Mouse (Mus musculus) heart, embryonic 11.5 days (tissue): ENCODE results near the gene Qrich1. TPM values are rescaled to one million over a fixed set of nuclear protein-coding genes. Genes with fewer than 3 reads are reported as not detected.

Experiments
- ATAC-seq: fragments of 200-750 bp; cut with Nextera tagmentation; replicated peaks from 2 replicates; pipeline ENCODE4 v1.8.0; 2017; ENCODE audit warnings: moderate library complexity; ENCODE audit not compliant: insufficient number of reproducible peaks, low FRiP score, low TSS enrichment
- H3K27ac ChIP-seq: fragments of 300-500 bp; sonication (generic); 2 replicates; pipeline ENCODE4 v1.5.1; 2014; ENCODE audit warnings: mild to moderate bottlenecking, low read depth, low read length
- H3K27me3 ChIP-seq: fragments of 300-500 bp; sonication (generic); 2 replicates; pipeline ENCODE4 v1.6.1; 2014; ENCODE audit warnings: mild to moderate bottlenecking, low read length, mixed read lengths; ENCODE audit not compliant: control insufficient read depth, insufficient read depth
- H3K36me3 ChIP-seq: fragments of 300-500 bp; sonication (generic); 2 replicates; pipeline ENCODE4 v1.6.1; 2014; ENCODE audit warnings: mild to moderate bottlenecking, low read length, moderate library complexity, mixed read lengths; ENCODE audit not compliant: control insufficient read depth, insufficient read depth
- H3K4me1 ChIP-seq: fragments of 300-500 bp; sonication (generic); 2 replicates; pipeline ENCODE4 v1.6.1; 2014; ENCODE audit warnings: low read length; ENCODE audit not compliant: control insufficient read depth, insufficient read depth
- H3K4me2 ChIP-seq: fragments of 300-500 bp; sonication (generic); 2 replicates; pipeline ENCODE4 v1.6.1; 2014; ENCODE audit warnings: mild to moderate bottlenecking, moderate library complexity
- H3K4me3 ChIP-seq: fragments of 300-500 bp; sonication (generic); 2 replicates; pipeline ENCODE4 v1.5.1; 2014; ENCODE audit warnings: low read depth, low read length
- H3K9ac ChIP-seq: fragments of 300-500 bp; sonication (generic); 2 replicates; pipeline ENCODE4 v1.6.1; 2014; ENCODE audit warnings: mild to moderate bottlenecking, low read depth, low read length, moderate library complexity
- H3K9me3 ChIP-seq: fragments of 300-500 bp; sonication (generic); replicated peaks from 2 replicates; pipeline ENCODE4 v1.6.1; 2016; ENCODE audit warnings: low read length; ENCODE audit not compliant: control insufficient read depth
- WGBS: fragments of 180-500 bp; shearing (Covaris S2); extraction: QIAGEN DNeasy Blood & Tissue Kit; methylation state at CpG from one replicate; pipeline ENCODE4 v1.1.7; 2014; ENCODE audit not compliant: insufficient replicate concordance; 5-methylcytosine and 5-hydroxymethylcytosine counted together
- polyA plus RNA-seq: library from polyadenylated mRNA; unstranded; fragments of >200 nt; fragmentation: Nextera tagmentation; extraction: Ambion mirVana; gene quantifications from 2 replicates; pipeline ENCODE4 v1.2.1, GENCODE M21; 2014

Qrich1 gene
- polyA plus RNA-seq, 1 experiment from 2014 or later = 103 TPM

DNA sequence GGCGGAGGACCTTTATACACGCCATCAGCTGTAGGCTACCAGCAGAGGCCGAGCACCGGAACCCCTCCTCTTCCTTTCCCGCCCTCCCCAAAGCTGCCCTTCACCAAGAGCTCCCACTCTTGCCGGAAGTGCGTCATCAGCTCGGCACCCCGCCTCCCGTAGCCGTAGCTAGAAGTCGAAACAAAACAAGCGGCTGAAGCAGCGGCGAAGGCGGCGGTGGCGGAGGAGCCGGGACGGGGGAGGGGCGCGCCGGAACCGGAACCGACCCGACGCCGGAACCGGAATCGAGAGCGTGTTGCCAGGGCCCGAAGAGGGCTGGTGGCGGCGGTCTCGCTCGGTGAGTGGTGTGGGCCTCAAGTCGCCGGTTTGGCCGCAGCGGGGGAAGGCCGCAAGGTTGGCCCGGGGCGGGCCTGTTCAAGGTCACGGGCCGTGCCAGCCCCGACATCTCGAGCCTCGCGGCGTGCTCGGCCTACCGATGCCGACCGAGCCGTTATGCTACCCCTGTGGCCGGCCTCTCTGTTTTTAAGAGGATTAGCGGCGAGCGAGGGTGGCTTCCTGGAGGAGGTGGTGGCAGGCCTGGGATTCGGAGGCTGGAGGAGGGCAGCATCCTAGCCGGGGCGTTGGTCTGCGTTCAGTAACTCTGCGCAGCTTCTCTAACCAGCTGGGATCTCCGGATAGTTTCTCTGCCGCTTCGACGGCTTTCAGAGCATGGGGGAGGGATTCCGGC lies 25.9 kb upstream of the Qrich1 start, which contains the start of gene Usp19:
Gene Usp19, plus strand, starts transcription at position 44 of the 727 bp plus-strand sequence.
- H3K9me3 ChIP-seq = no peaks in the 10 kb centered on the region
- H3K4me2 ChIP-seq = peak within 1 kb of the TSS; percentile 90
- H3K36me3 ChIP-seq = peaks cover 67% of the 10 kb centered on the region
- peak within 1 kb of the TSS; percentile 92 for H3K9ac ChIP-seq
- WGBS = under 1% methylated on average over 69 of the region's 69 CpGs
- peak within 1 kb of the TSS; percentile 90 for H3K4me3 ChIP-seq
- peak; percentile 87 for ATAC-seq
- H3K27ac ChIP-seq = peak within 1 kb of the TSS; percentile 99
- peaks cover 15% of the 10 kb centered on the region for H3K4me1 ChIP-seq
- H3K27me3 ChIP-seq = no peaks in the 10 kb centered on the region

DNA sequence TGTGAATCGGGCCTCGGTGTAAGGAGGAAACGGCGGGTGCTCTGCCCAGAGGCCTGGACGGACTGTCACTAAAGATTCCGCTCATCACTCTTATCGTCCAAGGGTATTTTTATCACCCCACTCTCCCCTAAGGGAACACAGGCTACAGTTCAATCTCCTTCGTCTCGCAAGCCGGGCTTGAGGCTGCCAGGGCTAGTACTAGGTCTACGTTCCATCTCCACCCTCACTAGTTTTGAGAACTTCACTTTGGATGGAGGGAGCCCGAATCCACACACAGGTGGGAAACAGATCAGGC lies 25.4 kb upstream of the Qrich1 start:
- no peak for ATAC-seq
- WGBS = 5% methylated on average over 12 of the region's 12 CpGs

DNA sequence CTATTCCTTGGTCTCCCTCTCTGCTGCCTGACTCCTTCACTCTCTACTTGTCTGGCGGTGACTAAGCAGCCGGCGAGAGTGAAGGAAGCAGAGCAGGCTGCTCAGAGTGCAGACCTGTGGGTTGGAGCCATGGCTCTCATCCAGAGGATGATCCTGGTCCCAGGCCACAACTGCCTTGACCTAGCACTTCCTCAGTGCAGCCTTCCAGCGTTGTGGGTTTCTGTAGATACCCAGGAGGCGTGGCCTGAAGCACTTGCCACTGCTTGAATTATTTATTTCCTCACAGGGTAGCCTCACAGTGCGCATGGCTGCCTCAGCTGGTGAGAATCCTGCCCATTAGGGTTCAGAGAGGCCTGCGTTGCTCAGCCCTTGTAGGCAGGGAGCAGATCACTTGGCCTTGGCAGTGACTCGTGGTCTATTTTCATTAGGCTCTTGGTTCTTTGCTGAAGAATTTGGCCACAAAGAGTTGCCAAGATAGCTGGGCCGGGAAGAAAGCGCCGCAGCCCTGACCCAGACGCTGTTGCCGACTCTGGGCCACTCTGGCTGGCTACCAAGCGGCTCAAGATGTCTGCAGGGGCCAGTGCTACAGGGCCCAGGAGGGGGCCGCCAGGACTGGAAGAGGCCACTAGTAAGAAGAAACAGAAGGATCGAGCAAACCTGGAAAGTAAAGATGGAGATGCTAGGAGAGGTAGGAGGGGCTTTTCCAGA lies 24.4 kb upstream of the Qrich1 start:
- Histone ChIP-seq H3K27ac (peak overlapping the region; percentile 42; the same call in 1 of the 2 replicates), H3K9me3 (no peaks in the 10 kb centered on the region), H3K9ac (peak overlapping the region; percentile 92; the same call in 1 of the 2 replicates), H3K36me3 (peaks cover 63% of the 10 kb centered on the region), H3K4me1 (peaks cover 15% of the 10 kb centered on the region), H3K4me3 (peak overlapping the region; percentile 90; the same call in 1 of the 2 replicates), H3K27me3 (no peaks in the 10 kb centered on the region), H3K4me2 (peak overlapping the region; percentile 90)
- ATAC-seq = no peak
- WGBS = 81% methylated on average over 16 of the region's 16 CpGs

More for the DNA sequence above, 25.4 kb upstream of the Qrich1 start:
- H3K4me2 ChIP-seq = peak overlapping the region; percentile 90
- peak overlapping the region; percentile 99 for H3K27ac ChIP-seq
- H3K4me3 ChIP-seq = peak overlapping the region; percentile 90
- H3K27me3 ChIP-seq = no peaks in the 10 kb centered on the region
- peaks cover 66% of the 10 kb centered on the region for H3K36me3 ChIP-seq
- H3K9ac ChIP-seq = peak overlapping the region; percentile 92
- peaks cover 15% of the 10 kb centered on the region for H3K4me1 ChIP-seq
- no peaks in the 10 kb centered on the region for H3K9me3 ChIP-seq

DNA sequence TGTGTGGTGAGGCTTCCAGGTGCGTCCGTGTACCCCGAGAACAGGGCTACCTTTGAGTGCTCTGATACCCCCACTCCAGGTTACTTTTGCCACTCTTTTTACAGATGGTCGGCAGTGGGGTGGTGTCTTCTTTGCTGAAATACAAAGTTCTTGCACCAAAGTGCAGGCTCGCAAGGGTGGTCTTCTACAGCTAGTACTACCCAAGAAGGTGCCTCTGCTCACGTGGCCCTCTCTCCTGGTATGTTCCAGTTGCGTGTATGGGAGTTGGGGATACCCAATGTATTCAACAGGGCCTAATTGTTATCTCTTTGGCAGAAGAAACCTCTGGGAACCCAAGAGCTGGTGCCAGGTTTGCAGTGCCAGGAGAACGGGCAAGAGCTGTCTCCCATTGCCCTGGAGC lies 23.4 kb upstream of the Qrich1 start:
- Histone ChIP-seq H3K27me3 (no peaks in the 10 kb centered on the region), H3K9me3 (no peaks in the 10 kb centered on the region), H3K4me1 (peaks cover 15% of the 10 kb centered on the region), H3K4me3 (no peak overlapping the region), H3K9ac (0 out of 2 replicates have a peak overlapping the region, but pooled peaks have one; percentile 16), H3K4me2 (no peak overlapping the region), H3K36me3 (peaks cover 61% of the 10 kb centered on the region), H3K27ac (no peak overlapping the region)
- 94% methylated on average over 8 of the region's 8 CpGs for whole genome bisulfite sequencing
- no peak for ATAC-seq

DNA sequence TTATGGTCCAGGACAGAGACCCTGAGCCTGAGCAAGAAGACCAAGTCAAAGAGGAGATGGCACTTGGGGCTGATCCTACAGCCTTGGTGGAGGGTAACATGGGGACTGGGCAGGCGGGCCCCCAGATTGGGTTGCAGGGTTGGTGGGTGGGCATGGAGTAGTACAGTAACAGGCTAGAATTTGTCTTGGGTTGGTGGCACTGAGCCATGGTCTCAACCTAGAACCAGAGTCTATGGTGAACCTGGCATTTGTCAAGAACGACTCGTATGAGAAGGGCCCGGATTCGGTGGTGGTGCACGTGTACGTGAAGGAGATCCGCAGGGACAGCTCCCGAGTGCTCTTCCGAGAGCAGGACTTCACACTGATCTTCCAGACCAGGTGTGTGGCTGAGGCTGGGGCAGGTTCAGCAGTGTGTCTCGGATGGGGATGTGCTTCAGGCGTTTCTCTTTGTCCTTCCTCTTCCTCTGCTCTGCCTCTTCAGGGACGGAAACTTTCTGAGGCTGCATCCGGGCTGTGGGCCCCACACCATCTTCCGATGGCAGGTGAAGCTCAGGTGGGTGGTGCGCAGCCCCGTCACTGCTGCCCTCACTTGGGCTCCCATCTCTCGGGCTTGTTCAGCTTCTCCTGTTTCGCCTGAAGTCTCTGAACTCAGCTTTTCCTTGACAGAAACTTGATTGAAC lies 22.3 kb upstream of the Qrich1 start:
- no peaks in the 10 kb centered on the region for H3K27me3 ChIP-seq
- no peak overlapping the region for H3K27ac ChIP-seq
- H3K4me2 ChIP-seq = no peak overlapping the region
- H3K9ac ChIP-seq = no peak overlapping the region
- H3K36me3 ChIP-seq = peaks cover 66% of the 10 kb centered on the region
- no peak for ATAC-seq
- H3K9me3 ChIP-seq = no peaks in the 10 kb centered on the region
- H3K4me1 ChIP-seq = peaks cover 15% of the 10 kb centered on the region
- 91% methylated on average over 19 of the region's 19 CpGs for WGBS
- no peak overlapping the region for H3K4me3 ChIP-seq

DNA sequence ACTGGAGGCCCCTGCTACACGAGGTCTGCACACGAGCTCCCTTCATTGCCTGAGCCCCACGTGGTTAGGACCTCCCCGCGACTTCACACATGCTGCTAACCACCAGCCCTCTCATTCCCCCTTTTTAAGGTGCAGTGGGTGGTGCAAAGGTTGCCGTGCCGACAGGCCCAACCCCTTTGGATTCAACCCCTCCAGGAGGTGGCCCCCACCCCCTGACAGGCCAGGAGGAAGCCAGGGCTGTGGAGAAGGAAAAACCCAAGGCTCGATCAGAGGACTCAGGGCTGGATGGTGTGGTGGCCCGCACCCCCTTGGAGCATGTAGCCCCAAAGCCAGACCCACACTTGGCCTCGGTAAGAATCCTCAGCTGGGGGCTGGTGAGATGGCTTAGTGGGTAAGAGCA lies 21.7 kb upstream of the Qrich1 start:
- peaks cover 14% of the 10 kb centered on the region for H3K4me1 ChIP-seq
- H3K4me2 ChIP-seq = no peak overlapping the region
- H3K9ac ChIP-seq = no peak overlapping the region
- no peak overlapping the region for H3K4me3 ChIP-seq
- peaks cover 66% of the 10 kb centered on the region for H3K36me3 ChIP-seq
- no peaks in the 10 kb centered on the region for H3K9me3 ChIP-seq
- WGBS = 85% methylated on average over 10 of the region's 10 CpGs
- H3K27me3 ChIP-seq = no peaks in the 10 kb centered on the region
- no peak overlapping the region for H3K27ac ChIP-seq
- no peak for ATAC-seq

DNA sequence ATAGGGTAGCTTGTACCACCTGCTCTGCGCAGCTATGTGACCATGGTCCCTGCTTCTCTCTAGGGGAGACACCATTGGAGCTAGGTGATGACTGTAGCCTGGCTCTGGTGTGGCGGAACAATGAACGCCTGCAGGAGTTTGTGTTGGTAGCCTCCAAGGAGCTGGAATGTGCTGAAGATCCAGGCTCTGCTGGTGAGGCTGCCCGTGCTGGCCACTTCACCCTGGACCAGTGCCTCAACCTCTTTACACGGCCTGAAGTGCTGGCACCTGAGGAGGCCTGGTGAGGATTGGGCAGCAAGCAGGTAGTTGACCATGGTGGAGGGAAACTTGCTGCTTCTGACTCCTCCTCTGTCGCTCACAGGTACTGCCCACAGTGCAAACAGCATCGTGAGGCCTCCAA lies 17.4 kb upstream of the Qrich1 start:
- ATAC-seq = no peak
- peaks cover 64% of the 10 kb centered on the region for H3K36me3 ChIP-seq
- H3K9me3 ChIP-seq = no peaks in the 10 kb centered on the region
- H3K9ac ChIP-seq = no peak overlapping the region
- no peak overlapping the region for H3K4me2 ChIP-seq
- H3K27me3 ChIP-seq = no peaks in the 10 kb centered on the region
- H3K4me1 ChIP-seq = no peaks in the 10 kb centered on the region
- H3K4me3 ChIP-seq = no peak overlapping the region
- no peak overlapping the region for H3K27ac ChIP-seq
- 91% methylated on average over 7 of the region's 7 CpGs for WGBS

DNA sequence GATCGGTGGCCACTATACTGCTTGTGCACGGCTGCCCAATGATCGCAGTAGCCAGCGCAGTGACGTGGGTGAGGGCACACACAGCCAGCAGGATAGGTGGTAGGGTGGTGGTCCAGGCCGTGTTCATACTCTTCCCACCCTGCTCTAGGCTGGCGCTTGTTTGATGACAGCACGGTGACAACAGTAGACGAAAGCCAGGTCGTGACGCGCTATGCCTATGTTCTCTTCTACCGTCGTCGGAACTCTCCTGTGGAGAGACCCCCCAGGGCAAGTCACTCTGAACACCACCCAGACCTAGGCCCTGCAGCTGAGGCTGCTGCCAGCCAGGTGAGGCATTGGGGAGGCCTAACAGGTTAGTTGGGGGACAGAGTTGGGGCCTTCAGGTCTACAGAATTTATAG lies 16.7 kb upstream of the Qrich1 start:
- H3K36me3 ChIP-seq = peaks cover 57% of the 10 kb centered on the region
- H3K9me3 ChIP-seq = no peaks in the 10 kb centered on the region
- no peak for ATAC-seq
- no peak overlapping the region for H3K4me2 ChIP-seq
- H3K9ac ChIP-seq = no peak overlapping the region
- H3K4me1 ChIP-seq = no peaks in the 10 kb centered on the region
- no peaks in the 10 kb centered on the region for H3K27me3 ChIP-seq
- no peak overlapping the region for H3K27ac ChIP-seq
- WGBS = 90% methylated on average over 15 of the region's 15 CpGs
- H3K4me3 ChIP-seq = no peak overlapping the region
